ENCODE assay signal across 32 mouse cellular contexts in genomic region chr3:60941451-60941850, GRCm38 (mm10).
"Had no signal": no experiment of that assay in that cellular context is flagged by ENCODE, and none has a peak within 500 bp of the region (broad histone marks: within the 10 kb centered on the region; RNA-seq: fewer than 3 reads in every experiment).

No protein-coding gene starts in this region.

- H3K27me3 ChIP-seq: limb, embryonic 12.5 days; limb, embryonic 13.5 days; limb, embryonic 15.5 days; liver, embryonic 12.5 days; liver, embryonic 13.5 days; liver, embryonic 15.5 days; lung, embryonic 15.5 days; megakaryocyte, embryonic 14.5 days; midbrain, embryonic 12.5 days; midbrain, embryonic 13.5 days; midbrain, embryonic 15.5 days; neural tube, embryonic 12.5 days had no signal

- H3K36me3 ChIP-seq: limb, embryonic 10.5 days; limb, embryonic 12.5 days; limb, embryonic 13.5 days; limb, embryonic 15.5 days; liver, embryonic 12.5 days; liver, embryonic 13.5 days; liver, embryonic 15.5 days; lung, embryonic 15.5 days; midbrain, embryonic 10.5 days; midbrain, embryonic 12.5 days; midbrain, embryonic 13.5 days; midbrain, embryonic 15.5 days; neural tube, embryonic 12.5 days had no signal

- H3K4me3 ChIP-seq: left cerebral cortex, adult 2 months; limb, embryonic 10.5 days; limb, embryonic 12.5 days; limb, embryonic 13.5 days; limb, embryonic 15.5 days; liver, embryonic 12.5 days; liver, embryonic 13.5 days; liver, embryonic 15.5 days; lung, embryonic 15.5 days; megakaryocyte, embryonic 14.5 days; midbrain, embryonic 10.5 days; midbrain, embryonic 12.5 days; midbrain, embryonic 13.5 days; midbrain, embryonic 15.5 days; myocyte; neural tube, embryonic 12.5 days had no signal

- H3K9me3 ChIP-seq: limb, embryonic 10.5 days; limb, embryonic 12.5 days; limb, embryonic 13.5 days; limb, embryonic 15.5 days; liver, embryonic 12.5 days; liver, embryonic 13.5 days; liver, embryonic 15.5 days; lung, embryonic 15.5 days; megakaryocyte, embryonic 14.5 days; midbrain, embryonic 10.5 days; midbrain, embryonic 12.5 days; midbrain, embryonic 13.5 days; midbrain, embryonic 15.5 days; neural tube, embryonic 12.5 days had no signal

- H3K4me1 ChIP-seq: limb, embryonic 10.5 days; limb, embryonic 12.5 days; limb, embryonic 13.5 days; limb, embryonic 15.5 days; liver, embryonic 12.5 days; liver, embryonic 13.5 days; liver, embryonic 15.5 days; lung, embryonic 15.5 days; midbrain, embryonic 10.5 days; midbrain, embryonic 12.5 days; midbrain, embryonic 13.5 days; midbrain, embryonic 15.5 days; neural tube, embryonic 12.5 days had no signal

- ATAC-seq: liver, embryonic 12.5 days; lung, postnatal 0 days; midbrain, embryonic 13.5 days; midbrain, embryonic 15.5 days; midbrain, embryonic 16.5 days had no signal

- H3K27ac ChIP-seq: left cerebral cortex, adult 2 months; limb, embryonic 10.5 days; limb, embryonic 12.5 days; limb, embryonic 13.5 days; limb, embryonic 15.5 days; liver, embryonic 12.5 days; liver, embryonic 13.5 days; liver, embryonic 14.5 days; liver, embryonic 15.5 days; lung, embryonic 15.5 days; macrophage; midbrain, embryonic 10.5 days; midbrain, embryonic 12.5 days; midbrain, embryonic 13.5 days; midbrain, embryonic 15.5 days; neural tube, embryonic 12.5 days had no signal

- H3K9ac ChIP-seq: limb, embryonic 12.5 days; limb, embryonic 13.5 days; limb, embryonic 15.5 days; liver, embryonic 12.5 days; liver, embryonic 13.5 days; liver, embryonic 14.5 days; liver, embryonic 15.5 days; lung, embryonic 14.5 days; lung, embryonic 15.5 days; midbrain, embryonic 12.5 days; midbrain, embryonic 13.5 days; midbrain, embryonic 15.5 days; neural tube, embryonic 12.5 days had no signal

- H3K4me2 ChIP-seq: limb, embryonic 12.5 days; limb, embryonic 13.5 days; limb, embryonic 15.5 days; liver, embryonic 11.5 days; liver, embryonic 12.5 days; liver, embryonic 13.5 days; liver, embryonic 15.5 days; lung, embryonic 14.5 days; lung, embryonic 15.5 days; midbrain, embryonic 11.5 days; midbrain, embryonic 12.5 days; midbrain, embryonic 13.5 days; midbrain, embryonic 15.5 days; neural tube, embryonic 12.5 days had no signal

- DNase-seq: left cerebral cortex, postnatal 4 days; liver; liver, embryonic 13.5 days; lung, adult 18-20 months; lung, adult 2 months; lung, embryonic 14.5 days; lung, postnatal 10 days; lung, postnatal 14 days; lung, postnatal 36 days; lung, postnatal 4 days; midbrain, embryonic 14.5 days had no signal
